Mouse (Mus musculus): ENCODE measurements around the gene Ror1.

Gene Ror1

DNA sequence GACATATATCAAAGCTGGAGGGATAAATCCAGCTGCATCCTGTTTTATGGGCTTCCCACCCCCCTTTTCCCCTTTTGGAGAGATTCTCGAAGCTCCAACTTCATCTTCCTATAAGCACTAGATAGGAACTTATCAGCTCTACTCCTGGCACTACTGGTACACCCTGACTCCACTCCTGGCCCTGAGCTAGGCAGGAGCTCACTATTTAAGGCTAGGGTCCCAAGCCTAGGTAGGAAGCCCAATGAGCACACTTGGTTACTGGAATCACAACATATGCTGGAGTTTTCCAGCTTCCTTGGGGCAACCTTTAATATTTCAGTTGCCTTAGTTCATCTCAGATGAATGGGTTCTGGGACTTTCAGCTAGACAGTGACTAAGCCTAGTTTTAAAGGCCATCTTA is 156.5 kb downstream of the Ror1 start:
- no peak for DNase-seq (ENCODE audit: low read depth, low spot score)

DNA sequence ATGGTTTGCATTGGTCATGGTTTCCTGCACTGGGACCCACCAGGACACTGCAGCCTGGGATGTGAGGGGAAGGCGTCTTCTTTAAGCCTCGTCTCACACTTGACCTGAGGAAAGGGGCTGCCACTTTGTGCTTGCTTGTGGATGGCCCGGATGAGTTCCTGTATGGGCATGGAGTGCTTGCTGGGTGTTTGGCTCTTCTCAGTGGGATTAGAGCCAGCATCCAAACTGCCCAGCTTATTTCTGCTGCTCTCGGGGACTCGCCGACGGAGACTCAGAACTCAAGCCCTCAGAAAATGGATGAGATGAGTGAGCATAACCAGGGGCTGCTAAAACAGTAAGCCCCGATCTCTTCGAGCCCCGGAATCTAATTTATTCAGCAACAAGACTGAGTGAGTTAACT is 157.1 kb downstream of the Ror1 start:
- DNase-seq (ENCODE audit: low read depth, low spot score) = no peak

DNA sequence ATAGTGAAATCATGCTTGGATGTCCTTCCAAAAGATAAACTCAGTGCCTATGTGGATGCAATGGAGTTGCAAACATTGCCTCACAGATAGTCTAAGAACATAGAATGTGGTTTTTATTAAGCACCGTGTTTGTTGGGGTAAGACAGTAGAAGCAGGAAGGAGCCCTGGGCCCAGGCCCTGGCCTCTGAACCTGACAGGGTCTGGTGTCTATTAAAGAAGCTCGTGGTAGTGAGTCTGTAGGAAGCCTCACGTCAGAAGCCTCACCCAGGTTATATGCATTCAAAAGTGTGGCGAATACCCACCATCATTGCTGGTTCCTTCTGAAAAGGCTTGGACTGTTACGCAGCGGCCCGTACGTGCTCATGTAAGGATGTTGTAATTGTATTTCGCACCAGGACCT is 157.8 kb downstream of the Ror1 start:
- DNase-seq (ENCODE audit: low read depth, low spot score) = no peak

DNA sequence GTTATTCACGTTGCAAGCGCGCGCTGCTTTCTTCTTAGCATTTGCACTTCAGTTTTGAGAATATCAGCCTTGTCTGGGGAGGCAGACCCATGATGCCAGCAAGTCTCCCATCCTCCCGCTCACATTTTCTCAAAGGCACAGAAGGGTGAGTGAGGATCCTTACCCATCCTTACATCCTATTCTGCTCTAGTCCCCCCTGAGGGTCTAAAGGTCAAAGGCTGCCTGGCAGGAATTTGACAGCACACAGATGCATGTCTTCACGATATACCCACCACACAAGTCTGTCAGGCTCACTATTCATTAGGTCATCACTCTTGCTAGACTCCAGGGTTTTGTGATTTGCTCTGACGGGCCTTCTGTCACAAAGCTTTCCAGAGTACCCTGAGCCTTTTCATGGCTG is 158.2 kb downstream of the Ror1 start:
- DNase-seq (ENCODE audit: low read depth, low spot score) = no peak

DNA sequence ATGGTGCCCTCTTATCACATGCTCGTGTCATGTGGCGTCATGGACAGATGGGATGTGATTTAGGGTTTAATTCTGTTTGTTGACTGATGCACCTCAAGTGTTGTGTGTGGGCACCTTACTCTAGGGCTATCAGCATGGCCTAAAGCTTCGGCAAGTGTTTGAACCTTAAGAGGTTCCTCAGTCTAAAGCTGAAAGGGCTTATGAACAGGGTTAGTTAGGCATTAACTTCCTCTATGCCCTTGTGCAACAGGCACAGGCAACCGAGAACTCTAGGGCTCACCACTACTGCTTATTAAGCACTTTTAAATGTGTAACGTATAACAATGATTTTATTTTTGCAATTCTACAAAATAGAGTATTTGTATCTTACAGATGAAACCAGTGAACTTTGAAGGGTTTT is 162.9 kb downstream of the Ror1 start:
- no peak for DNase-seq (ENCODE audit: low read depth, low spot score)

- DNase-seq (ENCODE audit: low read depth, low spot score) = no peak
Measured at GRCm38 (mm10) chr4:100263917-100264316, 168.3 kb downstream of the Ror1 start.

DNA sequence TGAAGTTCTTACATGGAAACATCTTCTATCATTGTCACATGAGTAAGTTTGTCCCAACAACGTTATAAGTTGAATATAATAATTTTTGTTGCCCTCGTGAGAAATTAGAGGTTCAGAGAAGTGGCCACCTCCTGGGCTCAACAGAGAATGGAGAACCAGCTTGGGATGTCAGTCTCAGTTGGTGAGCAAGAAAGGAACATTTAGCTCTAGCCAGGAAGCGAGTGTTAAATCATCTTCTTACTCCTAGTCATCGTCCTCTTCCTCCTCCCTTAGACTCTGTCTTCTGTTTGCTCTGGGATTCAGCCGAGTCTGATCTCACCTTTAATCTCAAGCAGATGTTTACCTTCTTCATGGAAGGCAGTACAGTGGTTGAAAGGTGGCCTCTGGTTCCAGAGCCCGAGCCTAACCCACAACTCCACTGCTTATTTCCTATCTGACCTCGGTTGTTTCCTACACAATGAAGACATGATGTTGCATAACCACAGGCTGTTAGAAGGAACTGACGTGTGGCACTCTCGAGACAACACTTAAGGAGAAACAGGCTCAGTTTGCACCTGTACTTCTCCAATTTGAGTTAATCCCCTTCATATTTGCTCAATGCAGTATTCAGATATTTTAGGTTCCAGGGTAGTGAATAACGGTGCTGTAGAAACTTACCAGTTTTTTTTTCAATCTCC is 175.6 kb downstream of the Ror1 start:
- DNase-seq (ENCODE audit: low read depth, low spot score) = no peak

DNA sequence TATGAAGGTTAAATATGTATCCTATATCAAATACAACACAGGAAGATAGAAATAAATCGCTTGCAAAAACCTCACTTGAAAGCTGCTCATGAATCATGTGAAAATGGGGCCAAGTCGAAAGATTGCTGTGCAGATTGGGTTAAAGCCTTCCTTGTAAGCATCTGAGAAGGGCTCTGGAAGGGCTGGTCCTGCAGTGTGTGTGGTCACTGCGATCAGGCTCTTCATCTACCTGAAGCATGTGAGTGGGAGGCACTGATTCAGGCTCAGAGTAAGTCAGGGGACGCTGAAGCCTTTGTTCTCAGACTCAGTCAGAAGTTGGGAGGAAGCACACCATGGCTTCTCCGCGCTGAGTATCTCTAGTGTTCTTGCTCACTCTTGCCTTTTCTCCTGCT is 176.1 kb downstream of the Ror1 start:
- DNase-seq (ENCODE audit: low read depth, low spot score) = no peak

DNA sequence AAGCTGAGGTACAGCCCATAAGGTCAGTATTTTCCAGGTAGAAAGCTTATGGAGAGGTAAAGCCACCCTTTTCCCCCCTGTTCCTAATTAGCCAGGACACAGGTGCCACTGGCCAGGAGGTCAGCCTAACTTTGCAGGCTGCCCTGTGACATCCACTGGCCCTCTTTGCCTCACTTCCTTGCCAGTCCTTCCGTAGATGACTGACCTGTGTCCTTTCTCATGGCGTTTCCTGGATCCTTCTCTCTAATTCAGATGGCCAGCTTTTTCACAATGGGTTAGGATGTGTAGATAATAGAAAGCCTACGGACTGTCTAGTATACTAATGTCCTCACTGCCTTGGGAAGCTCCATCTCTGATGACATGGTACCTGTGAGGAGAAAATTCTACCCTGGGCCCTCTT is 177.8 kb downstream of the Ror1 start:
- no peak for DNase-seq (ENCODE audit: low read depth, low spot score)

DNA sequence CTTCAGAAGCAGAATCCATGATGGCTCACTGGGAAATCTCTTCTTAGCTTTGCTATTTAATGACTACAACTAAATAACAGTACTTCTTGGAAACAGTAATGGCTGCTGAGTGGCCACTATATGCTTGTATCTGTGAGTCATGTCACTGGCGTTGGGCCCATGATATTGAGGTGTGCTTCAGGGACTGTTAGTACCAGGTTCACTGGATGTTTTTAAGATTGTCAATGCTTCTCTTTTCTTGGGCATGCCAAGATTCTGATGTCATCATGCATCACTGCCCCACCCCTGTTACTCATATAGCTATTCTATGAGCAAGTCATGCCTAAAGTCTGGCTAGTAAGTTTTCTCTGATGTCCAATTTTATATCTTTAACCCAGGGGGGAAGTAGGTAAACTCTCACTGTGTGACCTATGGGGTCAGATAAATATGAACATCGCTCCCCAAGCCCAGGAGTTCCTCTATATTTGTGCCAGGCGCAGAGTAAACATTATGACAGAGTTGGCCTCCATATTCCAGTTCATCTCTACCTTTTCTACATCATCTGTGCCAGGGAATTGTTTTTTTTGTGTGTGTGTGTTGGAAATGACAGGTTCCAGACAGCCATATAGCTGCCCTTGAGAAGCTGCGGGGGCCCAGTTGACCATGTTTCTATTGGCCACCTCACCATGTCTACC is 178.4 kb downstream of the Ror1 start:
- DNase-seq (ENCODE audit: low read depth, low spot score) = no peak

- DNase-seq (ENCODE audit: low read depth, low spot score) = no peak
Measured at GRCm38 (mm10) chr4:100276482-100276881, 180.9 kb downstream of the Ror1 start.

DNA sequence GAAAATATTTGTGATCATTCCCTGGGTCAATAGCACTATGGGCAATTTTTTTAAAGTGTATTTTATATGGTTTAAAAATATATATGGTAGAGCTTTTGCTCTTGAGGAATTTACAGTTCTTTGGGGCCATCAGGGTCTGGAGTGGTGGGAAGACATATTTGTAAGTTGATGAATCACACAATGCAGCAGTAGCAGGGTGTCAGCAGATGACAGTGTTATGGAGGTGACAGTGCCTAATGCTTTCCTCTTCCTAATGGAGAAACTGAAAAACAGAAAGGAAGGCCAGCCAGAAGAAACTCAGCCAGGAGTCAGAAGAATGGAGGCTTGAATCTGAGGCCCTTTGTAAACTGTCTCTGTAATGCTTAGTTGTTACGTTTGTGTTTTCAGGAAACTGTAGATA is 181.4 kb downstream of the Ror1 start:
- DNase-seq (ENCODE audit: low read depth, low spot score) = no peak

DNA sequence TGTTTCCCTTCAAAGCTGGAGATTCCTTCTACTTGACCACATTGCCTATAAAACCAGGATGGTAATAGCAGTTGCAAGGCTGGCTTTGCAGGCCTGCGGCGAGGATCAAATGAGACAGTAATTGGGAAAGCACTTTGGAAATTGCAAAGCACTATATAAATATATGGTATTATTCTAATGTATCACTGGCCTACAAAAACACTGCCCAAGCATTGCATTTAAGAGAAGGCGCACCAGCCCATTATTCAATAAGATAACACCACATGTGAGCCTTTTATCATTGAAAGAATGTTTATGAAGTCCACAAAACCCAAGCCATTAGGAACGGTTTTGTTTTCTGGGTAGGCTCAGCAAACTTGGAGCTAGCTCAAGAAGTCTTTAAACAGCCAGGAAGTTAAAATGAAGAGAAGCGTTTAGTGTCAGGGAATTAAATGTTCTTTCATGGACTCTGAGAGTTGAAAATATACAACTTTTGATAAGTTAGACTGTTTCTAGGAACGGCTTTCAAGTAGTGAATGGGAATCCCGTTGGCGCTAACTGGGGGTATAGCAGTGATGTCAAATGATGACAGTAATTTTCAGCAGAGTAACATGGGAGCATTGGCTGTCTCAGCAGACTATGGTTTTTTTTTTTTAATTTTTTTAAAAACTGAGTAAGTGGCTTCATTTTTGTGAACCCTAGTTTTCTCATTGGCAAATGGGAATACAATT is 187.7 kb downstream of the Ror1 start:
- no peak for DNase-seq (ENCODE audit: low read depth, low spot score)

DNA sequence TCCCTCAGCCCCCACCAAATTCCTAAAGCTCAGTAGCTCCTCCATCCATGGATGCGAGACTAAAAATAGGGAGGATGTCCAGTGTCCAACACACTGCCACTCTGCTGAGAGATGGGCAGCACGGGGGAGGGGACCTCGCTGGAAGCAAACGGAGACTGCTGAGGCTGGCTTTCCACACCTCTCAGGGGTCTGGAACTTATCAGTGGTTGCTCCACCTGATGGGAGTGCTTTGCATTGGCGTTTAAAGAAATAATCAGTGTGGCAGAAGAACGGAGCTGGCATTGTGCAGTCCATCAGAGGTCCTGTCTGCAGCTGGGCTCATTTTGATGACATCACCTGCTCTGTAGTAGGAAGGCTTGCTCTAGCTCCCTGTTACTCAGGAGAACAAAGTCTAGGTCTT is 188.9 kb downstream of the Ror1 start:
- no peak for DNase-seq (ENCODE audit: low read depth, low spot score)

GRCm38 (mm10) chr4:100286111-100286541 is 190.5 kb downstream of the Ror1 start:
- DNase-seq (ENCODE audit: low read depth, low spot score) = no peak

GRCm38 (mm10) chr4:100286800-100287199 is 191.2 kb downstream of the Ror1 start:
- DNase-seq (ENCODE audit: low read depth, low spot score) = no peak

DNA sequence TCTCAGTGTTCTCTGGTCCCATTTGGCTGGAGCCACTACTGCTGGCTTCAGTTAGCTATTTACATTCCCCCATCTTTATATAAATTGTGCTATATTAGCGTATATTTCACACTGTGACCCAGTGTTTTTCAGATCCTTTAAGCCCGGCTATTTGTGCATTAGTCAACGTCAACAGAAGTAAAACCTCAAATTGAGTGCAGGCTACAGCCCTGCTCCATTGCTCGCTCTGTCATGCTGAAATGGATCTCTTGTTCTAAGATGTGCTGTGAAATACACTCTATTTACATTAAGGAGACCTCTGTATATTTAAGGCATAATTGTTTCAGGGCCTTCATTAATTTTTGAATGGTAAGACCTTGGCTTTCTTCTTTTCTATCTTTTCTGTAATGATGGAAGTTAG is 192.2 kb downstream of the Ror1 start:
- DNase-seq (ENCODE audit: low read depth, low spot score) = no peak

DNA sequence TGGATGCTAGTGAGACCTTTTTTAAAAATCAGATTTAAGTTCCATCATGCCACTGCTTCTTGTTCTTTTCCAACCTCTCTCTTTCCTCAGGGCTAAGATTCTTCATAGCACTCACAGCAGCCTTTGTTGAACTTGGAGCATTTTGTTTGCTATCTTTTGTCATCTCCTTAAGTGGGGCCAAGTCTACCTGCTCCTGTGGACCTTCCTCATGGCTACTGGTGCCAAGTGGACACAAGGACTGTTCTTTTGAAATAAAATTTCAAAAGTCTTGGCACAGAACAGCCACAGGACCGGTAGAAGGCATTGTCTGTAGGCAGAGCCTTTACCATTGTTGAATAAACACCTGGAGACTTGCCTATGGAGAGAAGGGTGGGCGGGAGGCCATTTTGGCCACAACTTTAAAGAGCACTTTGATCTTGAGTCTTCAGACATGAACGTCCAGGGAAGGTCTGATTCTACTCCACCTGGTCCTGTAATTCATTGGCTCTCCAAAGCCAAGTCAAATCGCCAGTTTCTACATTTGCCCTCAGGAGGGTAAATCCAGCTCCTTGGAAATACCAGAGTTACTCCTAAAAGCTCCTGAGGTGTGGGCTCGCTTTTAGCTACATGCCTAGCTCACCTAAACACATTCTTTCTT is 195.5 kb downstream of the Ror1 start:
- no peak for DNase-seq (ENCODE audit: low read depth, low spot score)

GRCm38 (mm10) chr4:100297678-100298077 is 202.1 kb downstream of the Ror1 start:
- no peak for DNase-seq (ENCODE audit: low read depth, low spot score)

DNA sequence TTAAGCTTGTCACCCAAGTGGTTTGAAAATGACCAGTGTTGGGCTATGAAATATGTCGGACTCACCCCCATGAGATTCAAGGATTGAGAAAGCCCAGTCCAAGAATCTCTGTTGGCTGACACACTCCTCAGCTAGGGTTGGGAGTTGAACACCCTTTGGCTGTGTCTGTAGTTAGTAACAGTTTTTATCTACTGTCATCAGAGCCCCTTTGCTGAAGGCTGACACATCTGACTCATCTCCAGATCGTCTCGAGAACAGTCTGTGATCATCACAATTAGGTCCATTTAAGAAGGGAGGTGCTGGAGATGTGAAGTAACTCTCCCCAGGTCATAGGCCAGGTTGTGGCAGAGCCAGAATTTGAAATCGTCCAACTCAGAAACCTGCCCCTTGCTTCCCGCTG is 203.0 kb downstream of the Ror1 start:
- no peak for DNase-seq (ENCODE audit: low read depth, low spot score)

DNA sequence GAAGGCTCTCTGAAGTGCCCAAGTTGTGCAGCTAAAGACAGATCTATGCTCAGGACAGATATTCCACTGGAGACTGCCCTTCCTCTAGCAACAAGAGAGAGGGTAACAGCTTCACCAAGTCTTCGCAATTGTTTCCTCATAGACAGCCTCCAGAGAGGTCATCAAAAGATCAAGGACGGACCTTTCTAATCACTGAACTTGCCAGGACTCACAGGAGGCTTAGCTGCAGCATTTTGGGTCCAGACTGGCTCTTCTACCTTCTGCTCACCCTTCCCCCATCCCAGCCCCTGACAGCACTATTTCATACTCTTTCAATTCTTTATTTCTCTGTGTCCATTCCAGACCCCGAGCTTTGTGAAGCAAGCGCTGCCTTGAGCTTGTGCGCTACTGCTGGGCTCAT is 204.6 kb downstream of the Ror1 start:
- no peak for DNase-seq (ENCODE audit: low read depth, low spot score)

DNA sequence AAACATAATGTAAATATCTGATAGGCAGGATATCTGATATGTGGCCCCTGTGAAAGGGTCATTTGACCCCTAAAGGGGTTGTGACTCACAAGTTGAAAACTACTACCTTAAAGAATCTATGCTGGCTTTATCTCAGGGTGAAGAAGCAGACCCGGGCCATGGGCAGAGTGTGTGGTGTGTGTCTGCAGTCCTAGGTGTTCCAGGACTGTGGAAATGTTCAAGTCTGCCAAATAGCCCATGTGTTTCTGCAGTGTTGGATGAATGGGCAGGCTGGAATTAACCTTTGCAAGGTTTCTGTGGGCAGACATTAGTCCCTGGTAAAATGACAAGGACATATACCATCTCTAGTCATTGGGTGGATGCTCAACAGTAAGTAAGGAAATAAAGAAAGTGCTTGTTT is 205.8 kb downstream of the Ror1 start:
- no peak for DNase-seq (ENCODE audit: low read depth, low spot score)

- no peak for DNase-seq (ENCODE audit: low read depth, low spot score)
Measured at GRCm38 (mm10) chr4:100307365-100307764, 211.8 kb downstream of the Ror1 start.

Data from CD4-positive helper T cell, adult 2 months (primary cell).